Mouse (Mus musculus) embryonic stem cell, embryonic (primary cell): ENCODE results near the gene Mnat1.
"Not testable (repeated sequence)": the region's sequence is repeated elsewhere in the genome, so short reads cannot be mapped to it uniquely, and the experiment has no call there.

Source experiments
- CTCF ChIA-PET, 4 experiments: fragments of 300-600 bp in 2 of 4; fragments of 350-600 bp in 2 of 4; sonication (Branson Sonifier 250); formaldehyde crosslinking; loops; one replicate each; lab custom pipeline; 2022; ENCODE audit warnings: inconsistent platforms in 2 of 4; lab: Charles Lee
- POLR2A ChIA-PET, 4 experiments: fragments of 300-600 bp in 2 of 4; fragments of 350-600 bp in 2 of 4; sonication (Branson Sonifier 250); formaldehyde crosslinking; loops; one replicate each; lab custom pipeline; 2022; ENCODE audit warnings: antibody characterized with exemption in 4 of 4, inconsistent platforms in 1 of 4; lab: Charles Lee

The Mnat1 gene

GRCm38 (mm10) chr12:73123093-73124041 is at the start of gene Mnat1:
TSS of gene Mnat1 (plus strand) at chr12:73123717.
- POLR2A ChIA-PET: interaction anchor here (0.5 to 4.0 kb wide), 12 partner anchors 9 to 333 kb away, joined by 3 to 30 read pairs (median 4); partner anchors contain the start of gene Six4 (in 3 of the 4)
- CTCF ChIA-PET: interaction anchor here in 2 of 4 experiments (0.6 to 0.8 kb wide), 2 partner anchors 73 to 394 kb away, joined by 3 to 5 read pairs; no protein-coding TSS in a partner anchor

- ChIA-PET CTCF (interaction anchor here in 1 of 4 experiments (1.2 kb wide), 1 partner anchor 22 kb away, joined by 3 read pairs; no protein-coding TSS in a partner anchor), POLR2A (interaction anchor here in 1 of 4 experiments (1.8 kb wide), 1 partner anchor 22 kb away, joined by 4 read pairs; no protein-coding TSS in a partner anchor)
Observed at GRCm38 (mm10) chr12:73081828-73082227, 41.7 kb upstream of the Mnat1 start.

- ChIA-PET CTCF (interaction anchor here in 1 of 4 experiments (1.5 kb wide), 1 partner anchor 11 kb away, joined by 4 read pairs; no protein-coding TSS in a partner anchor), POLR2A (interaction anchor here in 3 of 4 experiments (0.6 to 1.5 kb wide), 6 partner anchors 8 to 29 kb away, joined by 3 to 6 read pairs (median 3); partner anchors contain the start of gene Six4 (in 1 of the 3))
Observed at GRCm38 (mm10) chr12:73083773-73084172, 39.7 kb upstream of the Mnat1 start.

- ChIA-PET CTCF (interaction anchor here in 1 of 4 experiments (1.0 to 1.3 kb wide), 2 partner anchors 33 to 431 kb away, joined by 3 read pairs; partner anchors contain the start of gene Six1), POLR2A (interaction anchor here (0.5 to 5.2 kb wide), 33 partner anchors 10 to 988 kb away, joined by 3 to 54 read pairs (median 5); partner anchors contain the start of genes Six4 (in 4 of the 4), Six1 (in 3 of the 4) and Mnat1 (in 1 of the 4))
Observed at GRCm38 (mm10) chr12:73085739-73086630, 37.5 kb upstream of the Mnat1 start.

- CTCF ChIA-PET: interaction anchor here in 1 of 4 experiments (0.6 kb wide), 2 partner anchors 23 to 147 kb away, joined by 4 to 5 read pairs; no protein-coding TSS in a partner anchor
- POLR2A ChIA-PET: interaction anchor here (0.6 to 5.2 kb wide), 17 partner anchors 9 to 1825 kb away, joined by 3 to 54 read pairs (median 4); partner anchors contain the start of gene Six4 (in 2 of the 4)
Observed at GRCm38 (mm10) chr12:73087086-73087485, 36.4 kb upstream of the Mnat1 start.

- ChIA-PET POLR2A (interaction anchor here in 3 of 4 experiments (0.6 to 5.4 kb wide), 16 partner anchors 9 to 1778 kb away, joined by 3 to 54 read pairs (median 5); partner anchors contain the start of gene Six4 (in 3 of the 3)), CTCF (no interaction called here)
Observed at GRCm38 (mm10) chr12:73088500-73088899, 35.0 kb upstream of the Mnat1 start.

GRCm38 (mm10) chr12:73088911-73089310 is 34.6 kb upstream of the Mnat1 start:
- ChIA-PET CTCF (no interaction called here), POLR2A (interaction anchor here in 3 of 4 experiments (0.6 to 5.4 kb wide), 15 partner anchors 8 to 1778 kb away, joined by 3 to 54 read pairs (median 5); partner anchors contain the start of gene Six4 (in 3 of the 3))

GRCm38 (mm10) chr12:73090672-73091335 is 32.7 kb upstream of the Mnat1 start:
- CTCF ChIA-PET: no interaction called here
- POLR2A ChIA-PET: interaction anchor here in 3 of 4 experiments (0.6 to 5.4 kb wide), 13 partner anchors 10 to 497 kb away, joined by 3 to 27 read pairs (median 3); partner anchors contain the start of genes Six4 (in 2 of the 3) and Mnat1 (in 1 of the 3)

GRCm38 (mm10) chr12:73094189-73094588 is 29.3 kb upstream of the Mnat1 start:
- POLR2A ChIA-PET: interaction anchor here in 2 of 4 experiments (0.6 to 0.7 kb wide), 4 partner anchors 9 to 1642 kb away, joined by 3 read pairs; no protein-coding TSS in a partner anchor
- CTCF ChIA-PET: no interaction called here

- ChIA-PET POLR2A (interaction anchor here in 2 of 4 experiments (0.6 to 0.7 kb wide), 3 partner anchors 9 to 1642 kb away, joined by 3 read pairs; no protein-coding TSS in a partner anchor), CTCF (no interaction called here)
Observed at GRCm38 (mm10) chr12:73094605-73095004, 28.9 kb upstream of the Mnat1 start.

- CTCF ChIA-PET: not testable (repeated sequence)
- POLR2A ChIA-PET: interaction anchor here in 3 of 4 experiments (0.5 to 4.3 kb wide), 13 partner anchors 9 to 1011 kb away, joined by 3 to 44 read pairs (median 4); partner anchors contain the start of genes Six4 (in 2 of the 3), Jkamp (in 1 of the 3) and L3hypdh (in 1 of the 3)
Observed at GRCm38 (mm10) chr12:73096177-73096576, 27.3 kb upstream of the Mnat1 start.

- ChIA-PET POLR2A (interaction anchor here in 3 of 4 experiments (0.7 to 4.3 kb wide), 9 partner anchors 10 to 46 kb away, joined by 3 to 44 read pairs (median 4); partner anchors contain the start of gene Six4 (in 2 of the 3)), CTCF (no interaction called here)
Observed at GRCm38 (mm10) chr12:73098593-73098992, 24.9 kb upstream of the Mnat1 start.

- CTCF ChIA-PET: interaction anchor here in 1 of 4 experiments (0.6 kb wide), 1 partner anchor 21 kb away, joined by 3 read pairs; no protein-coding TSS in a partner anchor
- POLR2A ChIA-PET: interaction anchor here in 3 of 4 experiments (0.9 to 3.1 kb wide), 11 partner anchors 9 to 50 kb away, joined by 3 to 27 read pairs (median 5); partner anchors contain the start of genes Six4 (in 3 of the 3) and Six1 (in 1 of the 3)
Observed at GRCm38 (mm10) chr12:73103713-73104112, 19.8 kb upstream of the Mnat1 start.

- ChIA-PET CTCF (no interaction called here), POLR2A (interaction anchor here in 1 of 4 experiments (0.5 to 1.7 kb wide), 2 partner anchors 30 to 62 kb away, joined by 3 to 4 read pairs; no protein-coding TSS in a partner anchor)
Observed at GRCm38 (mm10) chr12:73107821-73108220, 15.7 kb upstream of the Mnat1 start.

GRCm38 (mm10) chr12:73110431-73111111 is 12.9 kb upstream of the Mnat1 start:
- ChIA-PET POLR2A (interaction anchor here in 3 of 4 experiments (0.6 to 3.5 kb wide), 9 partner anchors 12 to 108 kb away, joined by 3 to 20 read pairs (median 3); partner anchors contain the start of gene Mnat1 (in 1 of the 3)), CTCF (no interaction called here)
